Mouse (Mus musculus) forebrain, embryonic 13.5 days (tissue): ENCODE data around the gene Nhlrc4. TPM values are rescaled to one million over a fixed set of nuclear protein-coding genes. Genes with fewer than 3 reads are reported as not detected.

ENCODE experiments used
- ATAC-seq: fragments of 200-750 bp; cut with Nextera tagmentation; 2 replicates; pipeline ENCODE4 v1.8.0; 2017
- H3K27ac ChIP-seq: fragments of 300-500 bp; sonication (generic); 2 replicates; pipeline ENCODE4 v1.5.1; 2015; ENCODE audit warnings: inconsistent platforms, mild to moderate bottlenecking, moderate library complexity
- H3K27me3 ChIP-seq: fragments of 300-500 bp; sonication (generic); 2 replicates; pipeline ENCODE4 v1.6.1; 2015; ENCODE audit warnings: mild to moderate bottlenecking, inconsistent platforms
- H3K36me3 ChIP-seq: fragments of 300-500 bp; sonication (generic); 2 replicates; pipeline ENCODE4 v1.6.1; 2015; ENCODE audit warnings: mild to moderate bottlenecking, inconsistent platforms; ENCODE audit not compliant: poor library complexity, severe bottlenecking
- H3K4me1 ChIP-seq: fragments of 300-500 bp; sonication (generic); 2 replicates; pipeline ENCODE4 v1.6.1; 2015; ENCODE audit warnings: inconsistent platforms
- H3K4me2 ChIP-seq: fragments of 300-500 bp; sonication (generic); 2 replicates; pipeline ENCODE4 v1.6.1; 2015; ENCODE audit warnings: inconsistent platforms, mild to moderate bottlenecking, moderate library complexity
- H3K4me3 ChIP-seq: fragments of 300-500 bp; sonication (generic); 2 replicates; pipeline ENCODE4 v1.5.1; 2015; ENCODE audit warnings: mild to moderate bottlenecking, inconsistent platforms
- H3K9ac ChIP-seq: fragments of 300-500 bp; sonication (generic); 2 replicates; pipeline ENCODE4 v1.6.1; 2015; ENCODE audit warnings: mild to moderate bottlenecking, inconsistent platforms
- H3K9me3 ChIP-seq: fragments of 300-500 bp; sonication (generic); replicated peaks from 2 replicates; pipeline ENCODE4 v1.6.1; 2016; ENCODE audit warnings: inconsistent platforms
- WGBS: fragments of 180-500 bp; shearing (Covaris S2); methylation state at CpG from one replicate; pipeline ENCODE4 v1.1.7; 2015; 5-methylcytosine and 5-hydroxymethylcytosine counted together
- polyA plus RNA-seq: library from polyadenylated mRNA; unstranded; fragments of >200 nt; fragmentation: Nextera tagmentation; extraction: Ambion mirVana; gene quantifications from 2 replicates; pipeline ENCODE4 v1.2.1, GENCODE M21; 2015

Gene Nhlrc4
- polyA plus RNA-seq, 1 experiment from 2014 or later = not detected

DNA sequence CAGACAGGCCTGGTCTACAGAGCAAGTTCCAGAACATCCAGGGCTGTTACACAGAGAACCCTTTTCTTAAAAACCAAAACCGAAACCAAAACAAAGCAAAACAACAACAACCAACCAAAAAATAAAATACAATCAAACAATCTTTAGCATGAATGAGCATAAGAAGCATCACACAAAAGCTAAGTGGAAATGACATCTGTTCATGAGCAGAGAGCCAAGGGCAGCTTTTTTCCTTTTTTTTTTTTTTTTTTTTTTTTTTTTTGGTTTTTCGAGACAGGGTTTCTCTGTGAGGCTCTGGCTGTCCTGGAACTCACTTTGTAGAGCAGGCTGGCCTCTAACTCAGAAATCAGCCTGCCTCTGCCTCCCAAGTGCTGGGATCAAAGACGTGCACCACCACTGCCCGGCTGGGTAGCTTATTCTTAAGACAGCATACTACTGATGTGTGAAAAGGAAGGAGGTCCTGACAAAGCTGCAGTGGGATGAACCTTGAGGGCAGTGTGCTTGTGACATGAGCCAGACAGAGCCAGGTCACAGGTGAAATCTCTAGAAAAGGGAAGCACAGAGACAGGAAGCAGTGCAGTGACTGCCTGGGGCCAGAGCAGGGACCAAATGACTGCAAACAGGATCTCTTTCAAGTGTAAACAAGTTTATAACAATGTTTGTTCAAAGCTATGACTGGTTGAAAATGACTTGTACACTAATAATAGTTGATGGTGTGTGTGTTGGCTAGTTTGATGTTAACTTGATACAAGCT lies 26.4 kb upstream of the Nhlrc4 start:
- 85% methylated on average over 4 of the region's 4 CpGs for WGBS
- Histone ChIP-seq H3K4me3 (no peak overlapping the region), H3K27me3 (no peaks in the 10 kb centered on the region), H3K9me3 (no peaks in the 10 kb centered on the region), H3K27ac (peak overlapping the region; percentile 40), H3K4me1 (no peaks in the 10 kb centered on the region), H3K36me3 (peaks cover 2% of the 10 kb centered on the region; the same call in 1 of the 2 replicates), H3K9ac (no peak overlapping the region), H3K4me2 (no peak overlapping the region)
- no peak for ATAC-seq

DNA sequence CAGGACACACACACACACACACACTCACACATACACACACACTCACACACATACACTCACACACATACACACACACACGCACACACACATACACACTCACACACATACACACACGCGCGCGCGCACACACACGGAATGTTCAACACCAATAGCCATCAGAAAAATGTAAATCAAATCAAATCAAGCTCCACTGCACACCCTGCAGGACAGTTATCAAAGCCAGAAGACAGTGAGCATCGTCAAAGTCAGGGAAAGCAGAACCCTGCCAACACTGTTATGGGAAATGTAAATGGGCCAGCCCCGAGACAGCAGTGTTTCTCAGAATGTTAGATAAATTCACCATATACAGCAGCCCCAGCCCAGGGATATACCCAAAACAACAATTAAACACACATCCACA lies 25.7 kb upstream of the Nhlrc4 start:
- ATAC-seq = no peak
- Histone ChIP-seq H3K27ac (peak overlapping the region; percentile 40; the same call in 1 of the 2 replicates), H3K9ac (no peak overlapping the region), H3K4me2 (no peak overlapping the region), H3K4me3 (no peak overlapping the region), H3K9me3 (no peaks in the 10 kb centered on the region), H3K27me3 (no peaks in the 10 kb centered on the region), H3K4me1 (no peaks in the 10 kb centered on the region), H3K36me3 (peaks cover 2% of the 10 kb centered on the region; the same call in 1 of the 2 replicates)
- 93% methylated on average over 9 of the region's 9 CpGs for WGBS

DNA sequence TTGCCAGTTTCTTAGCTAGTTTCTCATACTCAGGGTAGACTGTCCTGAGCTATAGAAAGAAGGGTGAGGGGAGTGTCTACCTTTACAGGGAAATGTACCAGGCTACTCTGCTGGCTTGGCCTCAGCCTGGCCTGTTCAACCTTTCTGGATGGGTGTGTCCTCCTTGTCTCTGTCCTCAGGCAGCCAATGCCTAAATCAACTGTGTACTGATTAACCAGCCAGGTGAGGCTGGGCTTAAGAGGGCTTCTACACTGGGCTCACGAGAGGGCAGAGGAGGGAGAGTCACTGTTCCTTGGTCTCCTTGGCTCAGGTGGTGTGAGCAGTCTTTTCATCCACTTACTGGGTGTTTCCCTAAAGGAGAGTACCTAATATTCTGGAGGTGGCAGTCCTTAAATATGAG lies 23.4 kb upstream of the Nhlrc4 start:
- Histone ChIP-seq H3K27ac (no peak overlapping the region), H3K4me3 (no peak overlapping the region), H3K4me2 (no peak overlapping the region), H3K4me1 (no peaks in the 10 kb centered on the region), H3K9ac (no peak overlapping the region), H3K36me3 (peaks cover 21% of the 10 kb centered on the region), H3K9me3 (no peaks in the 10 kb centered on the region), H3K27me3 (no peaks in the 10 kb centered on the region)
- 69% methylated on average over 1 of the region's 1 CpGs for WGBS
- no peak for ATAC-seq

DNA sequence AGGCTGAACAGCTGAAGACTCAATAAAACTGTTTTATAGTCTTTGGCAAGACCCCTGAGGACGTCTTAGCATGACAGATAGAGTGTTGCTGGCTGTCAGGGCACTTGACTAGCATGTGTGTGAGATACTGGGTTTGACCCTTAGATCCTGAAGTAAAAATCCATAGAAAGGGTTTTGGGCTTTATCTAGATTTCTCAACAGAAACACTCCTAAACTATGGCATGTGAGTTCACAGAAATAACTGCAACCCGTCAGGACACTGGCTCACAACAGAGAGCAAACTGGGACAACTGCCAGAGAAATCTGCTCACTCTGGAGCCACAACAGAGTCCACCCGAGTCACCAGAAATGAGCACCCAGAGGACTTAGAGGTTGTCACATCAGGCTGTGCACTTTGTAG lies 22.9 kb upstream of the Nhlrc4 start:
- Histone ChIP-seq H3K9me3 (no peaks in the 10 kb centered on the region), H3K36me3 (peaks cover 26% of the 10 kb centered on the region), H3K4me3 (no peak overlapping the region), H3K9ac (no peak overlapping the region), H3K4me1 (no peaks in the 10 kb centered on the region), H3K4me2 (no peak overlapping the region), H3K27ac (no peak overlapping the region), H3K27me3 (no peaks in the 10 kb centered on the region)
- no peak for ATAC-seq
- 82% methylated on average over 3 of the region's 3 CpGs for WGBS

DNA sequence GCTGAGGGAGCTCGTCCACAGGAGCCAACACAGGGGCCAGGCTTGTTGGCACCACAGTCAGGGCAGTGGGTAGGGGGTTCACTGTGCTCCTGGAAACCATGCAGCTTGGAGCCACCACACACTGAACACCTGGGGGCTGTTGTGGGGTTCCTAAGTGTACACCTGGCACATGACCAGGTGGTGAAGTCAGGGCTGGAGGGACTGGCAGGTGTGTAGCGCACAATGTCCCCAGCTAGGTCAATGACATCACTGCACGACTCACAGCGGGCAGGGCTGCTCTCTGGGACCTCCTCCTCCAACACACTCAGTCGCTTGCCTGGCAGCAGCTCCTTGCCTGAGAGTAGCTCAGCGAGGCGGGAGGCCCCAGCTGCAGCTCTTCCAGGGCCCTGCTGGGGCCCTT lies 19.5 kb upstream of the Nhlrc4 start:
- Histone ChIP-seq H3K27me3 (no peaks in the 10 kb centered on the region), H3K9ac (no peak overlapping the region), H3K4me1 (no peaks in the 10 kb centered on the region), H3K9me3 (no peaks in the 10 kb centered on the region), H3K4me2 (no peak overlapping the region), H3K27ac (no peak overlapping the region), H3K36me3 (peaks cover 53% of the 10 kb centered on the region), H3K4me3 (no peak overlapping the region)
- no peak for ATAC-seq
- 91% methylated on average over 7 of the region's 7 CpGs for WGBS

DNA sequence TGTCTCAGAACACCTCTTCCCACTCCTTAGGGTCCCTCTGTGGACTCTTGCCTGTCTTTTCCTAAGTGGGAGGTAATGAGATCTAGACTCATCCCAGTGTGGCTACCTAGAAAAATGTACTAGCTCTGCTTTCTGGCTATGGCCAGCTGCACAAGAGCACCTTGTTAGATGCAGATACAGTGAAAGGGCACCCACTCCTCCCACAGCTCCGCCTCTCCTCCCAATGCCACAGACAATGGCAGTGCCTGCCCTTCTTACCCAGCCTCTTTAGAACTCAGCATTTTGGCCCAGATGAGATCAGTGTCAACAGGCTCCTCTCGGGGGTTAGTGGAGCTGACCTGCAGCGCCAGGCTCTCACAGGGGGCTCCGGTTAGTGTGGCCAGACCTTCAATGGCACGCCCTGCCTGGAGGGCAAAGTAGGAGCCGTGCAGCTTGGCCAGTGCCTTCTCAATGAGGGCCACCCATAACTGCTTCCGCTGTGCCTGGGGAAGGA lies 17.7 kb upstream of the Nhlrc4 start:
- 93% methylated on average over 7 of the region's 7 CpGs for WGBS
- Histone ChIP-seq H3K4me2 (no peak overlapping the region), H3K27me3 (no peaks in the 10 kb centered on the region), H3K27ac (no peak overlapping the region), H3K4me1 (no peaks in the 10 kb centered on the region; the same call in 1 of the 2 replicates), H3K9ac (no peak overlapping the region), H3K36me3 (peaks cover 71% of the 10 kb centered on the region), H3K9me3 (no peaks in the 10 kb centered on the region), H3K4me3 (no peak overlapping the region)
- ATAC-seq = no peak

DNA sequence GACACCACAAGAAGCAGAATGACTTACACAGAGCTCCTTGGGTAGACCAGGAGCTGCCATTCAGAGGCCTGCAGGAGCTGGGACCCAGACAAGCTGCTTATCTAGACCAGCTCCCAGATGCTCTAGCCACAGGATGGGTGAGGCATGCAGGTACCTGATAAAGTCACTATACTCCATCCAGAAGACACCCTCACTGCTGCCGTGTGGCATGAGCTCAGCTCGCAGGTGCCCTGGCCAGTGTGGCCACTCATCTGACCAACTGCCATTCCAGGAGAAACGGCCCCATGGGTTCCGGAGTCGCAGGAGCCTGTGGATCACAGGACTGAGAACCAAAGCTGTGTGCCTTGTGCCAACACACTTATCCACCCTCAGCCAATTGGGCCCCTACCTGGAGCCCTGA lies 16.8 kb upstream of the Nhlrc4 start:
- Histone ChIP-seq H3K9me3 (no peaks in the 10 kb centered on the region), H3K36me3 (peaks cover 75% of the 10 kb centered on the region), H3K4me2 (no peak overlapping the region), H3K27ac (no peak overlapping the region), H3K4me1 (no peaks in the 10 kb centered on the region; the same call in 1 of the 2 replicates), H3K9ac (no peak overlapping the region), H3K27me3 (no peaks in the 10 kb centered on the region), H3K4me3 (no peak overlapping the region)
- no peak for ATAC-seq
- WGBS = 99% methylated on average over 5 of the region's 5 CpGs

DNA sequence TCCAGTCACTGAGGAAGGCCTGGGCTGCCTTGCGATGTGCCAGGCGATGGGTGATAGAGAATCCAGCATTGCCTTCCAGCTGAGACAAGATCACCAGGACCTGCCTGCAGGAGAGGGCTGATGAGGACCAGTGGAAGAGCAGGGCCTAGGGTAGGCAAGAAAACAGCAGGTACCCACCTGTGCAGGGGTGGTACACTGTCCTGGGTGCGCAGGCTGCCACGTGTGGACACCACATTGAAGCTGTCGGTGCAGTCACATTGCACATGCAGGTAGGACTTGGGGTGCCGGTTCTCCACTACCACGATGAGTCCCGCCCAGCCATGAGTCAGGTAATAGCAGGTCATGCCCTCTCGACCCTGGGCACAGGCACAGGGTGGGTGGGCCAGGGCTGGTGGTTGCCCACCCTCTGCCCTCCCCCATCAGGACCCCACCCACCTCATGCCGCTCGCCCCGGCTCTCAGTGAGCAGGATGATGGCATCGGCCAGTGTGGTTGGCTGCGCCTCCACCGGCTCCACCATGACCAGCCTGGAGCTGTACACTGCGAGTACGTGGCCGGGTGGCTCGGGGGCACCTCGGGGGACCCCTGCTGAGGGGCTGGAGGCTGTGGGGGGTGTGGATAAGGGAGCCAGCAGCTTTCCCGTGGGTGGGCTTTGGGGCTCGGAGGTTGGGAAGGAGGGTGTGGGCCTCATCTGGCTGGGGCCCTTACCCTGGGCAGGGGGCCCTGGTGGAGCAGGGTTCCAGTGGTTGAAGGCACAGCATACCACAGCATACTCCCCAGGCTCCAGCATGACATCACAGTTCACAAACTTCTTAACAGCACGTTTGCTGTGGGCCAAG lies 15.1 kb upstream of the Nhlrc4 start:
- Histone ChIP-seq H3K4me1 (no peaks in the 10 kb centered on the region; the same call in 1 of the 2 replicates), H3K27ac (no peak overlapping the region), H3K4me3 (no peak overlapping the region), H3K9ac (no peak overlapping the region), H3K36me3 (peaks cover 71% of the 10 kb centered on the region), H3K9me3 (no peaks in the 10 kb centered on the region), H3K4me2 (no peak overlapping the region), H3K27me3 (no peaks in the 10 kb centered on the region)
- ATAC-seq = no peak
- 93% methylated on average over 23 of the region's 23 CpGs for WGBS

DNA sequence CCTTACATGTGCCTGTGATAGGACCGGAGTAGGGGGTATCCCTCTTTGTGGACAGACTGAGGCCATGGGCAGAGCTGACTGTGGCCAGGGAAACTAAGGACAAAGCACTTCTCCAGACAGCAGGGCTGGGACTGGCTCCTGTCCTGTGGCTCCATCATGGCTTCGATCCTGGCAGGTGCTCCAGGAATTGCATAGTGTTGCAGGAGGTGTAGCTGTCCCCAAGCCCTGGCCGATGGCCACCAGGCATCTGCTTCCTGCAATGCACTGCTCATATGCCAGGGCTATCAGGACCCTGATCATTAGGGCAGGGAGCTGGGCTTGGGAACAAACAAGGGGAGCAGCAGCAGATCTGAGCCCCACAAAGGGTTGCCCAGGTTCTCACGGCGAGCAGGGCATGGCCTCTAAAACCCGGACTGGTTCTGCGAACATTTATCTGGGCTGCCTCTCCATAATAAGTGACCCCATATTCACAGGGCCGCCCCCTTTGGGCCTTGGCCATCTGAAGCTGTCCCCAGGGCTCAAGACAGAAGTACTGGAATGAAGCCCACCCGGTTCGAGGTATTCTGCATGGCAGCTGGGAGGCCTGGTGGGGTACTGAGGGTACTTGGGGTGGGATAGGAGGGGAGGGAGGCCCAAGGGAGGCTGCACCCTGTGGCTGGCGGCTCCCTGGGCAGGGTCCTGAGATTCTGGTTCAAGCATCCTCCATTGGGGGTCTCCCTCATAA lies 14.2 kb upstream of the Nhlrc4 start:
- H3K4me1 ChIP-seq = no peaks in the 10 kb centered on the region; the same call in 1 of the 2 replicates
- H3K4me3 ChIP-seq = no peak overlapping the region
- no peaks in the 10 kb centered on the region for H3K9me3 ChIP-seq
- no peak overlapping the region for H3K27ac ChIP-seq
- ATAC-seq = no peak
- WGBS = 90% methylated on average over 11 of the region's 11 CpGs
- H3K4me2 ChIP-seq = no peak overlapping the region
- no peak overlapping the region for H3K9ac ChIP-seq
- H3K27me3 ChIP-seq = peaks cover 3% of the 10 kb centered on the region
- peaks cover 62% of the 10 kb centered on the region for H3K36me3 ChIP-seq

DNA sequence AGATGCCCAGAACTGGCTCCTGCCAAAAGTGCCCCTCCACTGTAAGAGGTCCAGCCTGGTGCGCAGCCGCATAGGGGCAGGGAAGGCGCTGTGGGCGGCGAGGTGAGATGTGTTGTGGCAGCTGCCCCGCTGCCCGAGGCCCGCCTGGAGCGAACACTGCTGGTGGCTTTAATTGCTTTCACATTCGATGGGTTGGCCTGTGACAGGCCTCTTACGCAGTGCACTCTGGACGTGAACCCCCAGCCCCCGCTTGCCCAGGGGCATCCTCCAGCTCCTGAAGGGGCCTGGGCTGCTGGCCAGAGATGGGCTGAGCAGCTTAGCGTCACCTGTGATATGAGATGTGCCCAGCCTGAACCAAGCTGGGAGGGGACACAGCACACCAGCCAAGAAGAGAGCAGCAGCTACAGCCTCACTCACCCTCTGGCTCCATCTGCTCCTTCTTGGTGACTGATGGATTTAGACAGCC lies 12.9 kb upstream of the Nhlrc4 start:
- H3K4me3 ChIP-seq = no peak overlapping the region
- H3K4me2 ChIP-seq = no peak overlapping the region
- ATAC-seq = no peak
- peaks cover 15% of the 10 kb centered on the region for H3K27me3 ChIP-seq
- H3K9ac ChIP-seq = peak overlapping the region; percentile 12; the same call in 1 of the 2 replicates
- H3K9me3 ChIP-seq = no peaks in the 10 kb centered on the region
- no peaks in the 10 kb centered on the region; the same call in 1 of the 2 replicates for H3K4me1 ChIP-seq
- no peak overlapping the region for H3K27ac ChIP-seq
- WGBS = 83% methylated on average over 14 of the region's 14 CpGs
- H3K36me3 ChIP-seq = peaks cover 48% of the 10 kb centered on the region

DNA sequence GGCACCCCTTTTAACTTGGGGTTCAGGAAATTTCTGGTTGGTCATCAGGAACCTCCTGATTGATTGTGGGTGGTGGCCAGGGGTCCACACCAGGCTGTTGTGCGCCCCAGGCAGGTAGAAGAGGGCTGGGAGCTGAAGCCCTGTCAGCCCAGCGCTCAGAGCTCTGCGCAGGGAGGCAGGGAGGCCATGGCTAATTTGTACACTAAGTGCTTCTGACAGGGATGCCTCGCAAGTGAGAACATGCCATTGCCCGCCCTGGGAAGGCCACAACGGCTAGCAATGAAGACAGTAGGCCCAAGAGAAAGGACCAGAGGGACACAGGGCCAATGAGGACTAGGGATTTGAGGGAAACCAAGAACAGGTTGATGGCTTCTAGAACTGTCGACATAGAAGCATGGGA lies 11.9 kb upstream of the Nhlrc4 start:
- Histone ChIP-seq H3K9ac (no peak overlapping the region), H3K27ac (no peak overlapping the region), H3K4me3 (no peak overlapping the region), H3K36me3 (peaks cover 43% of the 10 kb centered on the region), H3K4me2 (no peak overlapping the region), H3K9me3 (no peaks in the 10 kb centered on the region), H3K27me3 (peaks cover 25% of the 10 kb centered on the region), H3K4me1 (peaks cover 5% of the 10 kb centered on the region)
- ATAC-seq = no peak
- WGBS = 82% methylated on average over 7 of the region's 7 CpGs
